Mouse (Mus musculus) intestine, embryonic 14.5 days (tissue): Measurements from ENCODE around the gene Tmem35b. TPM values are rescaled to one million over a fixed set of nuclear protein-coding genes. Genes with fewer than 3 reads are reported as not detected.
"Not testable (repeated sequence)": the region's sequence is repeated elsewhere in the genome, so short reads cannot be mapped to it uniquely, and the experiment has no call there.

ENCODE experiments used
- ATAC-seq: fragments of 200-750 bp; cut with Nextera tagmentation; replicated peaks from 2 replicates; pipeline ENCODE4 v1.8.0; 2017; ENCODE audit warnings: low read depth, moderate number of reproducible peaks, moderate TSS enrichment, moderate library complexity; ENCODE audit not compliant: low FRiP score, low TSS enrichment
- DNase-seq: peaks from one replicate; pipeline ENCODE4 v3.0.0-alpha.2; 2018; ENCODE audit warnings: low spot score
- H3K27ac ChIP-seq: fragments of 300-500 bp; sonication (generic); 2 replicates; pipeline ENCODE4 v1.5.1; 2014; ENCODE audit warnings: low read depth, mild to moderate bottlenecking, control low read depth
- H3K27me3 ChIP-seq: fragments of 300-500 bp; sonication (generic); replicated peaks from 2 replicates; pipeline ENCODE4 v1.6.1; 2014; ENCODE audit warnings: low read length, control low read depth; ENCODE audit not compliant: control insufficient read depth, insufficient read depth
- H3K36me3 ChIP-seq: fragments of 300-500 bp; sonication (generic); 2 replicates; pipeline ENCODE4 v1.6.1; 2014; ENCODE audit warnings: low read length, control low read depth; ENCODE audit not compliant: control insufficient read depth, insufficient read depth
- H3K4me1 ChIP-seq: fragments of 300-500 bp; sonication (generic); replicated peaks from 2 replicates; pipeline ENCODE4 v1.6.1; 2014; ENCODE audit warnings: low read length, control low read depth, mixed read lengths; ENCODE audit not compliant: control insufficient read depth, insufficient read depth
- H3K4me2 ChIP-seq: fragments of 300-500 bp; sonication (generic); 2 replicates; pipeline ENCODE4 v1.6.1; 2014; ENCODE audit warnings: low read length
- H3K4me3 ChIP-seq: fragments of 300-500 bp; sonication (generic); 2 replicates; pipeline ENCODE4 v1.5.1; 2014; ENCODE audit warnings: low read depth, low read length, control low read depth, mixed read lengths
- H3K9ac ChIP-seq: fragments of 300-500 bp; sonication (generic); 2 replicates; pipeline ENCODE4 v1.6.1; 2014; ENCODE audit warnings: mild to moderate bottlenecking, low read length
- H3K9me3 ChIP-seq: fragments of 300-500 bp; sonication (generic); 2 replicates; pipeline ENCODE4 v1.6.1; 2016; ENCODE audit warnings: low read length, control low read depth; ENCODE audit not compliant: control insufficient read depth
- WGBS: fragments of 180-500 bp; shearing (Covaris S2); extraction: QIAGEN DNeasy Blood & Tissue Kit; methylation state at CpG from one replicate; pipeline ENCODE4 v1.1.7; 2014; 5-methylcytosine and 5-hydroxymethylcytosine counted together
- polyA plus RNA-seq: library from polyadenylated mRNA; unstranded; fragments of >200 nt; fragmentation: Nextera tagmentation; extraction: Ambion mirVana; gene quantifications from 2 replicates; pipeline ENCODE4 v1.2.1, GENCODE M21; 2014

Gene Tmem35b
- polyA plus RNA-seq: 19.2 and 25.2 TPM in 2 replicates

DNA sequence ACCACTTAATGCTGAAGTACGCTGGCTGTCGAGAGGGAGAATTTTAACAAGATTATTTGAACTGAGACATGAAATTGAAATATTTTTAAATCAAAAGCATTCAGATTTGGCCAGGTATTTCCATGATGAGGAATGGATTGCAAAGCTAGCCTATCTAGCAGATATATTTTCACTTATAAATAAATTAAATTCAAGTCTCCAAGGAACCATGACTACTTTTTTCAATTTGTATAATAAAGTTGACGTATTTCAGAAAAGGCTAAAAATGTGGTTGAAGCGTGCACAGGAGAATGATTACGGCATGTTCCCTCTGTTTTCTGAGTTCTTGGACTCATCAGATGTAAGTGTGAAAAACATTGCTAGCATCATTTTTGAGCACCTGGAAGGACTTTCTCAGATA lies at the start of gene Tmem35b:
TSS of gene Tmem35b (plus strand) at position 301 of the 400 bp plus-strand sequence.
- Histone ChIP-seq H3K27me3 (no peaks in the 10 kb centered on the region), H3K4me2 (no peak within 1 kb of the TSS), H3K27ac (no peak within 1 kb of the TSS), H3K4me3 (no peak within 1 kb of the TSS), H3K4me1 (no peaks in the 10 kb centered on the region; the same call in 1 of the 2 replicates), H3K36me3 (peaks cover 7% of the 10 kb centered on the region; the same call in 1 of the 2 replicates), H3K9me3 (no peaks in the 10 kb centered on the region), H3K9ac (no peak within 1 kb of the TSS)
- no peak for DNase-seq
- WGBS: 94% methylated on average over 5 of the region's 5 CpGs
- no peak for ATAC-seq

DNA sequence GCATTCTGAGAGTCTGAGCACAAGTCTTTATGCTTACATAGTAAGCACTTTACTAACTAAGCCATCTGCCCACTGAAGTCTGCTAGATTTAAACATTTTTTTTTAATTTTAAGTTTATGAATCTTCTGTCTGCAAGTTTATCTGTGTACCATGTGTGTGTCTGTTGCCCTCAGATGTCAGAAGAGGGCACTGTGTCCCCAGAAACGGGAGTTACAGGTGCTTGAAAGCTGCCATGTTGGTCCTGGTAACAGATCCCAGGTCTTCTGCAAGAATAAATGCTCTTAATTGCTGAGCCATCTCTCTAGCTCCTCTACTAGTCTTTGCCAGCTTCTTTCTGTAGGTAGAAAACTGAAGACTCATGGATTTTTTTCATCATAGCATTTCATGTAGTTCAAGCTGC lies 48.6 kb upstream of the Tmem35b start:
- Histone ChIP-seq H3K4me3 (no peak overlapping the region), H3K36me3 (no peaks in the 10 kb centered on the region), H3K27ac (no peak overlapping the region), H3K4me1 (peaks cover 8% of the 10 kb centered on the region), H3K9me3 (no peaks in the 10 kb centered on the region), H3K4me2 (no peak overlapping the region), H3K27me3 (no peaks in the 10 kb centered on the region), H3K9ac (no peak overlapping the region)
- DNase-seq (no peak), ATAC-seq (no peak)
- 79% methylated on average over 1 of the region's 1 CpGs for WGBS

DNA sequence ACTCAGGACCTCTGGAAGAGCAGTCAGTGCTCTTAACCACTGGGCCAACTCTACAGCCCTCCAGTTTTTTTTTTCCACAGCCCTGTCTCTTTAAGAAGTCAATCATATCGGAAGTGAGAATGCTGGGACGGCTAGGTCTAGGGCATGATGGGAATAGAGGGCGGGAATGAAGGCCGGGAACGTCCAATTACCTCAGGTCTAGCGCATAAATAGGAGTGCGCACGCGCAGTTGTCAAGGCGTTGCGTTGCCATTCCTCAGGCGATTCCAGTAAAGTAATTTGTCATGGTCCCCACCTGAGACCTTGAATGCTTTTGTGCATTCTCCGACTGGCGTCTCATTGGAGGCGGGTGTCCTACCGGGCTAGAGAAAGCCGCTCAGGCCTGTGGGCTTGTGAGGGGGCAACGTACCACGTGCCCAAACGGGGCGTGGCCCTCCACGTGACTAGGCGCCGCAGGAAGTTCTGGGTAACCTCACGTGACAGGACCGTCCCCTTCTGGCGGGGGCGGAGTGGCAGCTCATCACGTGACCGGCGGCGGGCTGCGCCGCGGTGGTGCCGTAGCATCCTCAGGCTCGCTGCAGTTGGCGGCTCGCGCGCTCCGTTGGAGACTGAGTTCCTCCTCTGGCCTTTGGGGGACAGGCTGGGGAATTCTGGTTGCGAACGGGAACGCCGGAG lies 46.5 kb upstream of the Tmem35b start, which contains the start of gene Zmym6:
TSS of gene Zmym6 (plus strand) at position 509 of the 674 bp plus-strand sequence.
- Histone ChIP-seq H3K4me1 (peaks cover 8% of the 10 kb centered on the region), H3K36me3 (no peaks in the 10 kb centered on the region), H3K4me2 (peak within 1 kb of the TSS; percentile 75), H3K4me3 (peak within 1 kb of the TSS; percentile 65), H3K27me3 (no peaks in the 10 kb centered on the region), H3K9me3 (no peaks in the 10 kb centered on the region), H3K27ac (peak within 1 kb of the TSS; percentile 85), H3K9ac (peak within 1 kb of the TSS; percentile 69)
- ATAC-seq: peak; percentile 95
- DNase-seq: peak; percentile 99
- under 1% methylated on average over 46 of the region's 46 CpGs for WGBS

DNA sequence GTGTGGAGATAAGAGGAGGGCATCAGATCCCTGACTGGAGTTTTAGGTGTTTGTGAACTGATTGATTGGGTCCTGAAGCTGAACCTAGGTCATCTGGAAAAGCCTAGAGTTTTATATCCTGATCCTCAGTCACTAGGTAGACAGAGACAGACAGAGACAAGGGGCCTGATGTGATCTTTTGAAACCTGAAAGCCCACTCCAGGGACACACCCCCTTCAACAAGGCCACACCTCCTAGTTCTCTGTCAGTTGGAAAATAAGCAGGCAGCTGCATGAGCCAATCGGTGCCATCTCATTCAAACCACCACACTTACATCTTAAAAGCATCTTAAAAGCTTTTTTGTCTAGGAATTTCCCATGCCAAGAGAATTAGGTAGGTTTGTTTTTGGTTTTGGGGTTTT lies 42.7 kb upstream of the Tmem35b start:
- Histone ChIP-seq H3K9me3 (no peaks in the 10 kb centered on the region), H3K27ac (no peak overlapping the region), H3K27me3 (no peaks in the 10 kb centered on the region), H3K36me3 (no peaks in the 10 kb centered on the region), H3K9ac (no peak overlapping the region), H3K4me2 (no peak overlapping the region), H3K4me1 (peaks cover 8% of the 10 kb centered on the region), H3K4me3 (no peak overlapping the region)
- DNase-seq (no peak), ATAC-seq (no peak)
- 14% methylated on average over 1 of the region's 1 CpGs for WGBS

DNA sequence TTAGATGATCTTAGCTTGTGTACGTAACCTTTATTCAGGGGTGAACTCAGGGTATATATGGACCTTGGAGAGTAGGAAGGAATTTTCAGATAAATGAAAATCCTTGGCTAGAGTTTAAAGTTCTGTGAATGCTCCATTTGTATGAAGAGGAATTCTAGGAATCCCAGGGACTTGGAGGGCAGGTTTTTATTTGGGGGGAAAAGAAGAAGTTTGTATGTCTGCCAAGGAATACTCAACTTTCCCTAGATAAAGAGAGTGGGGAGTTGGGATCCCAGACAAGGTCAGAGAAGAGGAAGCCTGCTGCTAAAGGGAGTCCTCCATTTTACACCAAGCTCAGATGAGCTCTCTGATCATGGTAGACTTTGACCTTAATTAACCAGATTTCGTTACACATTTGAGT lies 40.4 kb upstream of the Tmem35b start:
- Histone ChIP-seq H3K4me1 (peaks cover 1% of the 10 kb centered on the region), H3K4me2 (no peak overlapping the region), H3K27me3 (no peaks in the 10 kb centered on the region), H3K9me3 (no peaks in the 10 kb centered on the region), H3K36me3 (peaks cover 7% of the 10 kb centered on the region), H3K4me3 (no peak overlapping the region), H3K9ac (no peak overlapping the region), H3K27ac (no peak overlapping the region)
- no peak for DNase-seq
- ATAC-seq: no peak
- 86% methylated on average over 2 of the region's 2 CpGs for WGBS

DNA sequence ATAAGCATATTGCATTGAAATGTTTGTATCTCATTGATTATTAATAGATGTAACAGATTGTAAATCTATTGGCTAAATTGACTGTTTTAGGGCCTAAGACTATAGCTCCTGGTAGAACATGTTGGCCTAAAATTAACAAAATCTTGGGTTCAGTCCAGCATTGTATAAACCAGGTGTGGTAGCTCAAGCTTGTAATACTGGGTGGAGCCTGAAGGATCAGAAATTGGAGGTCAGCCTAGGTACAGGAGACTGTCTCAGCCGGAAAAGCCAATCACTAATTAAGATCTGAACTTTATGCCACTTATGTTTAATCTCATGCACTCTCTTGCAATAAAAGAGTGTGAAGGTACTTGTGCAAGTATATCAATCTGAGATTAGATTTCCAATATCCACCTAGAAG lies 37.7 kb upstream of the Tmem35b start:
- Histone ChIP-seq H3K36me3 (peaks cover 14% of the 10 kb centered on the region), H3K9me3 (no peaks in the 10 kb centered on the region), H3K4me3 (no peak overlapping the region), H3K27me3 (no peaks in the 10 kb centered on the region), H3K9ac (no peak overlapping the region), H3K4me1 (no peaks in the 10 kb centered on the region), H3K27ac (no peak overlapping the region), H3K4me2 (no peak overlapping the region)
- no peak for DNase-seq
- WGBS: 72% methylated on average over 1 of the region's 1 CpGs
- no peak for ATAC-seq

DNA sequence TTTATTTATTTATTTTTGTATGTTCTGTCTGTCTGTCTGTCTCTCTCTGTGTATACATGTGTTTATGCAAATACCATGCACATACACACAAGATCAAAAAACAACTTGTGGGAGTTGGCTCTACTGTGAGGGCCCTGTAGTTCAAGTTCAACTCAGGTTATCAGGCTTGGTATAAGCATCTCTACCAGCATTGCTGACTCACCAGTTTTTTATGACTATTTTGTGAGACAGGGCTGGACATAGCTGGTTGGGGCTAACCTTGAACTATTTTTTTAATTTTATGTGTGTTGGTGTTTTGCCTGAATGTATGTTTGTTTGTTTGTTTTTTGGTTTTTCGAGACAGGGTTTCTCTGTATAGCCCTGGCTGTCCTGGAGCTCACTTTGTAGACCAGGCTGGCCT lies 32.3 kb upstream of the Tmem35b start:
- Histone ChIP-seq H3K27me3 (no peaks in the 10 kb centered on the region), H3K4me1 (no peaks in the 10 kb centered on the region), H3K4me3 (no peak overlapping the region), H3K4me2 (no peak overlapping the region), H3K9me3 (no peaks in the 10 kb centered on the region), H3K36me3 (peaks cover 28% of the 10 kb centered on the region), H3K9ac (no peak overlapping the region), H3K27ac (no peak overlapping the region)
- DNase-seq (no peak), ATAC-seq (no peak)
- 89% methylated on average over 1 of the region's 1 CpGs for WGBS

DNA sequence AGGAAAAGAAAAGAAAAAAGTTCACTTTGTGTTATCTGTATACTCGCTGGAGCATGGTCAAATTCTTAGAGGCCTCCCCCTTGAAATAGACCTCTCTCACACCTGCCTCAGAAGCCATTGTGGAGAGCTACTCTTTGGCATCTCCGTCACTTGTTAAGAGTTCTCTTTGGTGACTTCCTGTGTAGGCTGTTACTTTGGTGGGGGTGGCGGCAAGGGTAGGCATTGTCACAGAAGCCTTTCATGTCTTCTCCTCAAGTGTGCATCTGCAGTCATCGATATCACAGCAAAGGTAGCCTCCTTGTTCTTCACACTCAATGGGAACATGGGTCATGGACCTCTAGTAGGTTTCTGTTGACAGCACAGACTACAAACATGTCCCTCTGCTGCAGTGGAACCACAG lies 28.4 kb upstream of the Tmem35b start:
- Histone ChIP-seq H3K9ac (no peak overlapping the region), H3K27ac (no peak overlapping the region), H3K27me3 (no peaks in the 10 kb centered on the region), H3K4me3 (no peak overlapping the region), H3K36me3 (peaks cover 18% of the 10 kb centered on the region), H3K9me3 (no peaks in the 10 kb centered on the region), H3K4me2 (no peak overlapping the region), H3K4me1 (no peaks in the 10 kb centered on the region)
- whole genome bisulfite sequencing: 92% methylated on average over 4 of the region's 4 CpGs
- ATAC-seq (no peak), DNase-seq (no peak)

DNA sequence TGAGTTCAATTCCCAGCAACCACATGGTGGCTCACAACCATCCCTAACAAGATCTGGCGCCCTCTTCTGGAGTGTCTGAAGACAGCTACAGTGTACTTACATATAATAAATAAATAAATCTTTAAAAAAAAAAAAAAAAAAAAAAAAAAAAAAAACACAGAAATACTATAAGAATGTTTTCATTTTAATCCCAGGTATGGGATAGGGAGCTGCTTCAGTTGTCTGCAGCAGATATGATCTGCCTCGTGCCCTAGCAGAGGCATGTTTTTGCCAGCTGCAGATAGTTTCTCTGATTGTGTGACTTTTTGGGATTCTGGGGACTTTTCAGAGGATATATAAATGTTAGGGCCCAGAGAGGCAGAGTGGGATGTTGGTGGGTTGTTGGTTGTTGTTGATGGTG lies 23.9 kb upstream of the Tmem35b start:
- ATAC-seq, H3K27ac ChIP-seq, H3K4me2 ChIP-seq, H3K4me3 ChIP-seq, DNase-seq, H3K9ac ChIP-seq, H3K27me3 ChIP-seq, H3K4me1 ChIP-seq, H3K9me3 ChIP-seq: not testable (repeated sequence)
- peaks cover 11% of the 10 kb centered on the region for H3K36me3 ChIP-seq
- 92% methylated on average over 1 of the region's 2 CpGs for WGBS
